Mouse (Mus musculus): ENCODE results near the gene Cacna1g.

DNA sequence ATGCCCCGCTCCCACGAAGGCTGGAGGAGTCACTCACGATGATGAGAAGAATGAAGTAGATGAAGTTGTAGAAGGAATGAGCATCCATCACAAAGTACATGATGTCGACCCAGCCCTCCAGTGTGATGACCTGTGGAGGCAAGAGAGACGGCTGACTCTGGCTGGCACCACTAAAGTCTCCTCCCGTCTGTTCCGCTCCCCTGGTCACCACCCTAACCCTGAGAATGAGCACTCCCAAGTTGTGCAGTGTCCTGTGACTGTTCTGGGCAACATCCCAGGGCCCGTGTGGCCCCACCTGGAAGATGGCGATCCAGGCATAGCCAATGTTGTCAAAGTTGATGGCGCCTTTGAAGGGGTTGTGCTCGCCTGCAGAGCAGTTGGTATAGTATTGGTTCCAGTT lies 12.1 kb downstream of the Cacna1g start:
- TF ChIP-seq CTCF (IDR thresholded peaks at IDR 0.05; ENCODE audit: low read depth) (no peak), EP300 (IDR thresholded peaks at IDR 0.05; ENCODE audit: low read depth) (no peak)

All from liver, postnatal 0 days (tissue).